Mouse (Mus musculus) lung, adult 2 months (tissue): ENCODE data around the gene Pcolce.

Source experiments
- CTCF ChIP-seq: fragments of 200-500 bp; IDR thresholded peaks from 2 replicates; pipeline ENCODE4 v1.5.1; 2011; ENCODE audit warnings: mild to moderate bottlenecking, low read length, control low read depth; ENCODE audit not compliant: insufficient read depth
- POLR2A ChIP-seq: fragments of 200-500 bp; IDR thresholded peaks from 2 replicates; pipeline ENCODE4 v1.6.1; 2011; ENCODE audit warnings: low read depth, mild to moderate bottlenecking, control low read depth, low read length, borderline replicate concordance; ENCODE audit errors: extremely low read depth

- TF ChIP-seq POLR2A = no peak
- TF ChIP-seq CTCF = no peak
Observed at GRCm38 (mm10) chr5:137570181-137570580, 43.4 kb downstream of the Pcolce start.
